Mouse (Mus musculus) brain, embryonic 14.5 days (tissue): Measurements from ENCODE around the gene Cops8.

ENCODE experiments used
- CTCF ChIP-seq: fragments of 200-500 bp; IDR thresholded peaks from 2 replicates; pipeline ENCODE4 v1.5.1; 2012; ENCODE audit warnings: inconsistent platforms, mild to moderate bottlenecking, moderate library complexity, borderline replicate concordance; ENCODE audit not compliant: insufficient read depth, insufficient read length; ENCODE audit errors: extremely low read depth
- POLR2A ChIP-seq: fragments of 200-500 bp; IDR thresholded peaks from 2 replicates; pipeline ENCODE4 v1.6.1; 2012; ENCODE audit warnings: mild to moderate bottlenecking, inconsistent platforms, borderline replicate concordance; ENCODE audit not compliant: poor library complexity, insufficient read depth, insufficient read length, severe bottlenecking; ENCODE audit errors: extremely low read depth

DNA sequence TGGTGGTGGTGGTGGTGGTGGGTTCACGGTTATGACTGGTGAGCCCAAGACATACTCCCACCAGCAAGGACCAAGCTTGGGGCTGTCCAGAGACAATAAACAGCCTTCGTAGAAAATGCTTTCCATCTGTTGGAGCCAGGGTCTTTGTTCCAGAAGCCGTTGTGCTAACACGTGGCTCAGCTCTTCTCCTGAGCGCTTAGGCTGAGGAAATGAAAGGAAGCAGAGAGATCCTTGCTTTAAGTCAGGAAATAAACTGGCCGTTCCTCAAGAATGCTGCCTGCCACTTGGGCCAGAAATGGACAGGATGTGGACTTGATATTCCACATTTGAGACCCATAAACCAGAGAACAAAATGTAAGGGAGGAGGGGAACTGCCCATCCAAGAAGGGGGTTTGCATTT is 59.7 kb downstream of the Cops8 start:
- TF ChIP-seq POLR2A = no peak
- no peak for TF ChIP-seq CTCF
